Mouse (Mus musculus) lung, postnatal 25 days (tissue): ENCODE measurements at regions not wholly inside any gene's neighbourhood (a gene's known extent, or its start where the extent isn't known, plus 50 kb on each side); places are given as distances from the start of the nearest gene placed in this dataset.

Source experiments
- DNase-seq: peaks from one replicate; pipeline ENCODE4 v3.0.0; 2022; ENCODE audit warnings: low spot score

DNA sequence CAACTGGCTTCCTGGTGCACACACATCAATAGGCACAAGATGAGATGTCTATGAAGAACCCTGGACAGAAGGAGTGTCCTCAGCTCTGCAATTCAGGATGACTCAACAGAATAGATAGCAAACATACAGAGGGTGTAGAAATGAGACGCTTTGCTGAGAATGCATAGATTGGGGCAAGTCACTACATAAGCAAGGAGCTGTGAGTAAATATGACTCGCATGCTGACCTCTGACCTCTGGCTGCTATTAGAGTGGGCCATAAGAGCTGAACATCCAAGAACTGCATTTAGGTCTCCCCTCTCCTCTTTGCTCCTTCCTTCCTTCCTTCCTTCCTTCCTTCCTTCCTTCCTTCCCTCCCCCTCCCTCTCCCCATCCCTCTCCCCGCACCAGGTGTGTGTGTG, 221.0 kb upstream of the Foxq1 start:
- DNase-seq = no peak

DNA sequence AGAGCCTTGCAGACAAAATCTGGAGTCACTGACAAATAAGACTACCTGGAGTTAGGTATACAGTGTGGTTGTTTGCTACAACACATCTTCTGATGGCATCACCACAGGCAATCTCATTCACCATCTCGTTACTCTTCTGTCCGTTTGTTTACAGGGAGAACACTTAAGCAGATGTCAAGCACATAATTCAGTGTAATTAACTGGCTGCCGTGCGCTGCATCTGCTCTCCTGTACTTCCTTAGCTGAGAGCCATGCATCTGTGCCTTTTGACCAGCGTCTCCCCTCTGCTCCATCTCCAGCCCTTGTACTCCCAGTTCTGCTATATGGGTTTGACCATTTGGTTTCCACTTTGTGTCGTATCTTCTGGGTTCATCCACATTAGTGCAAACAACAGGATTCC, 218.3 kb upstream of the Foxq1 start:
- no peak for DNase-seq

DNA sequence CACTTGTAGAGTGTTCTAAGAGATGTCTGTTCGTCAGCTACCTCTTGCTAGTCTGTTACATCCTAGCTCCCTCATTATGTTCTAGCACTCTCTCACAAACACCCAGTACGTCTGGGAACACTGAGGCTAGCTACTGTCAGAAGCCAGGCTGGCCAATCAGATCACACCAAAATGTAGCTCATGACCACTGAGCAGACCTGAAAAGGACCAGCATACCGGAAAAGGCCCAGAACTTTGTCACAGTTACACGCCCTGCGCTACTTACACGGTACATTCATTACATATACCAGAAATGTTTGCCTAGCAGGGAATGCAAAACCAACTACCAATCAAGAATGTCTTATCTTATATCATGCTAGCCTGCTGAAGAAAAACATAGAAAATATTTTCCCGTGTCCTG, 216.5 kb upstream of the Foxq1 start:
- no peak for DNase-seq

DNA sequence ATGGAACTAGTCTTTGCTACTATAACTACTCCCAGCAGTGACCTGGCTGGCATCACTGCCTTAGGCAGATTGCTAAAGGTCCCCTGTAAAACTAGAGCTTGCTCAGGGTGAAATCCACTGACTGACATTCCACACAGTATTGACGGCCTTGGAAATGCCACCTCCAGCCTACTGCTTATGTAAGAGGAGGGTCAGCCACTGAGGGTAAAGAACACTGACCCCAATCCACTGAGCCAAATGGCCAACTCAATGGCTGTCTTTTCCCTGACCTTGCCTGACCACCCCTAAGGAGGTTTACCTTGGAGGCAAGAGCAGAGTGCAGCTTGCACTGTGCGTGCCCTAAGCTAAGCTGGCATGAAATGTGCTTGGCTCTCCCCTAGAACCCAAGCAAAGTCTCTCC, 216.0 kb upstream of the Foxq1 start:
- DNase-seq = no peak

DNA sequence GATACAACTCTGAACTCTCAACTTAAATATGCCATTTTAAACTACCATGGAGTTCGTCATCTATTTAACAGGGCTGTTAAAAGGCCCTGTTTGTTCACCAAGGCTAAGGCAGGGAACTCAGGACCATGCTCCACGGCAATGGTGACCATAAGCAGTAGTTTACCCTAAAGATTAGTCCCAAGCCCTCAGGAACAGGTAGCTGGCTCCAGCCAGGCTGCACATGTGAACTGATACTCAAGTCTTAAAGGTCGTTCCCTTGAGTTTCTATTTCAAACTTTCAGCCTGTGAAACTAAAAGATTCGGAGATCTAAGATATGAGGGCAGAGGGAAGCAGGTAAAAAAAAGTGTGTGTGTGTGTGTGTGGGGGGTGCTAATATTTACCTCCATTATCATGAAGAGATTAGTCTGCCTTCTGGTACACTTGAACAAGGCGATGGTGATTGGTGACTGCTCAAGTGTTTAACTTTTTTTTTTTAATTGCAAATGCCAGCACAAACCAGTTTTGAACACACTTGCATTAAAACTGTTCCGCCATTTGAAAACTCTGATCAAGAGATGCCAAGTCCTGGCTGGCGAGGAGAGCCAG, 215.5 kb upstream of the Foxq1 start:
- DNase-seq = no peak

DNA sequence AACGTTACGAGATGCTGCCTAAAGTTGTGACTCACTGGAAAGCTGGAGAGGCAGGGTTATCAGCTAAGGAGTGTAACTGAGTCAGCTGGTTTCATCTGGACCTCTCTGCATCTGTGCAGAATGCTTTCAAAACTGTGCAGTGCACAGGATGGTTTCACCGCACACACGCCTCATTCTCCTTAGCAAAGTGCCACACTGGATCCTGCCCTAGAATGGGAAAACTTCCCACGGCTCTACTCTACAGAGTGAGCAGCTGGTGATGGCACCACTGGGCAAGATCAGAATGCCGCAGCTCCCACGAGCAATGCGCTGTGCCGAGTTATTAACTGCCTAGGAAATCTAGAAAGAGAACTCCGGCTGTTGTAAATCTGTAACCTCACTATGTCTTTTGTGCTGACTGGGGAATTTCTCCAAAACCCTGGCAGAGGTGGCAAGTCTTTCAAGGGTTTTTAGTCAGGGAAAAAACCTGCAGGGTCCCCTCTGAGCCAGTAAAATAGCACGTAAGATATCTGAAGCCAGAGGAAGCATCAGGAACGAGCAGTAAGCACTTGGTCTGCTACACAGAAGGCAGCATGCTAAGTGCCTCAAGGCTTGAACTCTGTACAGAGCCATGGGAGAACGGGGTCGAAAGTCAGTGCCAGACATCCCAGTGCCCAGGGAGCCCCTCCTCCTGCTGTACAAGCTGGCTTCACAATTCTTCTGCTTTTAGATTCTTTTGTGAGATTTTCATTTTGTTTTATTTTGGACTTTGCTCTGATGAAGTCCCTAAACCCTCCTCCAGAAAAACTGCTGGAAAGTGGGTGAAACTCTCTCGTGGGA, 214.4 kb upstream of the Foxq1 start:
- no peak for DNase-seq

DNA sequence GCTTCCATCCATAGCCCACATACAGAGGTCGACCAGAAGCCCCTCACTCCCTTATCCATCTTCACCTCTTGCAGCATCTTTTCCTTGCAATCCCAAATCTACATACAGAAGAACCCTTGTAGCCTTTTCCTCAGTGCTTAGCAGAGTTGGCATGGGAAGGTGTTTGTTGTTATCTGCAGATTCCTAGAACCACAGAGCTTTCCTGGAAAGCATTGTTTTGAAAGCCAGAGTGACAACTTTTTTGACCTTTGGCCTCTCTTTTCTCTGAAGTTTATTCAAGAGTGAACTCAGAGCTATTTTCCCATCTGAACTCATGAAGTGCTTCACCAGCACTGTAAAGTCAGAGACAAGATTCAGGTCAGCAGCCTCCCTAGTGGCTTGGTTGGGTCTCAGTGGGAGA, 209.7 kb upstream of the Foxq1 start:
- no peak for DNase-seq

DNA sequence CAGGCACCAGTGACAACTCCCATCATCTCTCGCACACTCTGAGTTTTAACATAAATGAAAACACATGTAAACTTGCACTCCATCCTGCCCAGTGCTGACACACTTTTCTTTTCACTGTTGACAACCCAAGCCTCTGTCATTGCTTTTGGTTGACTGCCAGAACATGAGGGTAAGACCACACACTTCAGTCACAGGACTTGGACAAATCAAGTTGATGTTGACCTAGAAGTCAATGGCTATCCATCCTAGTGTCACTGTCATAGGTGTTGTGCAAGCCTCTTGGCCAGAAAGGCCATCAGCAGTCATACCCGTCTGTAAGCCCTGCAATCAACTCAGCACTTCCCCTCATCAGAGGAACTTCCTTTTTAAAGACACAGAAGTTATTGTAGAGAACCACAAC, 208.9 kb upstream of the Foxq1 start:
- no peak for DNase-seq

DNA sequence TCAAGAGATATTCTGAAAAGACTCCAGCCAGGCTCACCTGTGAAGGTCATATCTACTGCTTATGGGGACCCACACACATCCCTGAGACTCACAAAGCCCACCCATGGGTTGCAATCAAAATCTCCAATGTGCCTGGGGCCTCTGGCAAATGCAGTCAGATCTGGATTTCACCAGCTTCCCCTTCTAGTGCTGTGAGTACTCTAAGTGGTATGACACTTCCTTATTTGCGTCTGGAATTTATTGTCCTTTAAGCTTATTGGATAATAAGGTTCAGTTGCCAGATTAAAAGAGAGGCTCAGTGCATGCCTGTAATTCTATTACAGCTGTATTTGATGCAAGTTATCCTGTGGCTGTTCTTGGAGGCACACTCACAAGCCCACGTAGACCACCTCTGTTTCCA, 206.3 kb upstream of the Foxq1 start:
- no peak for DNase-seq

DNA sequence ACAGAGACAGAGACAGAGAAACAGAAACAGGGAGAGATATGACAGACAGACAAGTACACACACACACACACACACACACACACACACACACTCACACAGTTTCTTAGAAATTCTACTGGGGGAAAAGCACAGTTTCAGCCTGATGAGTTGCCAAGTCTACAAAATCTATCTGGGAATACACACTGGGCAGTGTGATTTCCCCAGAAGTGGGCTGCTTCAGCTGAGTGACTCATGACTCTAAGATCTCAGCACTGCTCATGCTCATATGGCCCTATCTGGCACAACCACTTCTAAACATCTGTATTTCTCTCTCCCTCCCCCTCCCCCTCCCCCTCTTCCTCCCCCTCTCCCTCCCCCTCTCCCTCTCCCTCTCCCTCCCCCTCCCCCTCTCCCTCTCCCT, 204.5 kb upstream of the Foxq1 start:
- DNase-seq = no peak

DNA sequence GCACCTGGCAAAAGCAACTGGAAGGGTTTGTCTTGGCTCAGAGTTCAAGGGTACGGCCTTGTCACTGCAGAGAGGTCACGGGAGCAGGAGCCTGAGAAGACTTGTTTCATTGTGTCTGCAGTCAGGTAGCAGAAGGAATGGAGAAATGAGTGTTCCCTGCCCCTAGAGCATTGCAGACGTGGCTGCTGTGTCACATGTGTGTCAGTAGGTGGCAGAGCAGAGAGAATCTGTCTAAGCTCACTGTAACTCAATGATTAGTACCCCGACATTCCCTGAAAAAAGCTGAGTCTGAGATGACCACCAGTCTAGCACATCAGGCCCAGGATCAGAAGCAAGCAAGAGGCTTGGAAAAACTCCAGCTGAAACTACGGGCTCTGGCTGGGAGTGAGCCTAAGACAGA, 203.1 kb upstream of the Foxq1 start:
- no peak for DNase-seq

DNA sequence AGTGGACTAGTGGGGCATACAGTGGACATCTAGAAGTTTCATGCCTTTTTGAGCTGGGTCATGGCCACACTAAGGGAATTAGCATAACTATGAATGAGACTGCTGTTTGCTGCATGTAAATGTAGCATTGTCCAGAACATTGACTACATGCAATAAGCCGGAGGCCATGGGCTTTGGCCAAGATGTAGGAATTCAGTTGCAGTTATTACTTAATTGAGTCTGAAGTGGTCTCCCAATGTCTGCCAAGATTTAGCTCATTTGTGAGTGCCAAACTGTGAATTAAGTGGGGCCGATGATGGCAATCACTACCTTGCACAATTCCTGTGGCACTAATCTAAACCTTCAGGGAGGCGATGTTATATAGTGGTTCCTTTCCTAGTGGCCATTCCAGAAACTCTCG, 196.6 kb upstream of the Foxq1 start:
- DNase-seq = peak; percentile 44

DNA sequence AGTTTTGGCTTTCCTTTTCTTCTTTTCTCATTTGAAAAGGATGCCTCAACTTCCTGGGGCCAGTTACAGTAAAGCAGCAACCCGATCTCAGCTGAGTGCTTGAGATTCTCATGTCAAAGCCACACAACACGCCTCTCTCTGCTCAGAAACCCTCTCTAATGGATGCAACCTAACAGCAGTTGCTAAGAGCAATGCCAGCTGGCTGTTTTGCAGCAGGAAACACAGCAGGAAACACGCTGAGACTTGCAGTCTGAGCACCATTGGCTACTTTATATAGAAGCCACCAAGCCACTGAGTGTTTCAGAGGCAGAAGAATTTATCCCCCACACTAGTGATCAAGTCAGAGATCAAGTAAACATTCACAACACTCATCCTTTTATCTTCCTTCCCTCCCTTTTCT, 193.5 kb upstream of the Foxq1 start:
- DNase-seq = no peak

DNA sequence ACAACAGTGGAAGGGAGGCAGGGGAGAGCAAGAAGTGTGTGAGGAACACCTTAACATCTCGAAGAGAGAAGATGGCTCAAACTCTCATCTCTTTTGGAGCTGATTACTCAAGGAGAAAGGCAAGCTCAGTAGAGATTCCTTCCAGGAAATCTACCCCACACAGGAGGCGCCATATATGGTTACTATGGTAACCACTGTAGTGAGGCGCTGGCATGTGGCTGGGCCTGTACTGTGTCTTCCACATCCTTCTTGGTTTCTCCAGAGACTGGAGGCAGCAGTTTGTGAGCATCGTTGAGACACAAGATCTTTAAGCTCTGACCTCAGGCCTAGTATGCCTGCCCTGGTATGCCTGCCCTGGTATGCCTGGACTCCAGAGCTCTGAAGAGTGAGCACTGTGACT, 191.6 kb upstream of the Foxq1 start:
- no peak for DNase-seq

DNA sequence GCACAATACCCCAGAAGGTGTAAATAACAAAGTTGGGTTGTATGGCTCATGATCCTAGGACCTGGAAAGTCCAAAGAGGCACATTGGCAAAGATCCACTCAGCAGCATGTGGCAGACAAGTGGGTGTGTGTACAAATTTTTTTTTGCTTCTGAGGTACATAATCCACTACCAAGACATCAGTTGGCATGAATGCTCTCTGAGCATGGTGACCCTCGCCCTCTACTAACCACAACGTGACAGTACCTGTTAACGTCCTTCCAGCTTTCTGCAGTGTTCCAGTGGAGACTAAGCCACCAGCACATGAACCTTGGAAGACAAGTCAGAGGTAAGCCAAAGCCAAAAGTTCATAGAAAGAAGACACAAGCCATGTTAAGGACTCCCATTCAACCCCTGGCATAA, 188.7 kb upstream of the Foxq1 start:
- no peak for DNase-seq

DNA sequence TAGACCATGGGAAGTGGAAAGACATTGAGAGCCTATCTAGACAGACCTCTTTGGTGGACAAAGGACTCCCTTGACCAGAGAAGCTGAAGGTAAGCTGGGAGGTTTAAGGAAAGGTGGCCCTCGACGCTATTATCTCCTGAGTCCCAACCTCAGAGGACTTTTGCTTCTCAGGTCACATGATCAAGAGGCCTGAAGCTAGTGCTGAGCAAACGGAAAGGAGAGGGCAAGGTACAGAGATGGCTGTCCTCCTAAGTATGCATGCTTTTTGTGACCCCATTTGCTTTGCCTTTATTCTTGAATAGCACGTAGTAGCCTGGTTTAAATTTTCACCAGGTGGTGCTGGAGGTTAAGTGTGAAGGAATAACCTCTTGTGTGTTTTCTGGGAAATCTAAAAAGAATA, 186.8 kb upstream of the Foxq1 start:
- no peak for DNase-seq

DNA sequence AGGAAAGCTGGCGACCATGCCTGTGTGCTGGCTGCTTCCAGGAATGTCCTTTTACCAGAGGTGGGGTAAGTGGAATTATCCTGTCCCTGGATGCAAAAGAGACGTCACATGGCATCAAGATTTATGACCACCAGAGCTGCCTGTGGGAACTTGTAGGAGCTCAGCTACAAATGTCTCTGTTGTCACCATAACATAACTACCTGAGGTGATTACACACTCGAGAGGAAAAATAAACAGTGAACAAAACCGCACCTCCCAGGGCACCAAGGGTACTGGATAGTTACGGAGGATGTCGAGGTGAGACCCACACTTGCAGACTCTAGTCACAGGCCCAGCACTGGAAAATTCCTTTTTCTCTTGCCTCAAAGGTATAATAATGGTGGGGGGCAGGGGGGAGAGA, 185.1 kb upstream of the Foxq1 start:
- no peak for DNase-seq

DNA sequence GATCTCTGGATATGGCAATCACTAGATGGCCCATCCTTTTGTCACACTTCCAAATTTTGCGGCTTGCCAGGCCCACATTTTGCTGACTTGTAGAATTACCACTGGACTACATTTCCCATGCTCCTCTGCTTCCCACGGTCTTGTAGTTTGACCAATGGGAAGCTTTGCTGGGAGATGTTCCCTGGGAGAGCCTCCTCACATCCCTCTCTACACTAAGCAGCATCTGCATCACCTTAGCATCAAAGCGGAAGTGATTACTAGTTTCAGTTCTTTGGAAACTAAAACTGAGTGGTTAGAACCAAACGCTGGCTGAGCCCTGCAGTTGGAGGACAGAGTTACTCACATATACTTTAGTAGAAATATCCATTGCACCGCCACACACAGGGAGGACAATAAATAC, 181.9 kb upstream of the Foxq1 start:
- no peak for DNase-seq

DNA sequence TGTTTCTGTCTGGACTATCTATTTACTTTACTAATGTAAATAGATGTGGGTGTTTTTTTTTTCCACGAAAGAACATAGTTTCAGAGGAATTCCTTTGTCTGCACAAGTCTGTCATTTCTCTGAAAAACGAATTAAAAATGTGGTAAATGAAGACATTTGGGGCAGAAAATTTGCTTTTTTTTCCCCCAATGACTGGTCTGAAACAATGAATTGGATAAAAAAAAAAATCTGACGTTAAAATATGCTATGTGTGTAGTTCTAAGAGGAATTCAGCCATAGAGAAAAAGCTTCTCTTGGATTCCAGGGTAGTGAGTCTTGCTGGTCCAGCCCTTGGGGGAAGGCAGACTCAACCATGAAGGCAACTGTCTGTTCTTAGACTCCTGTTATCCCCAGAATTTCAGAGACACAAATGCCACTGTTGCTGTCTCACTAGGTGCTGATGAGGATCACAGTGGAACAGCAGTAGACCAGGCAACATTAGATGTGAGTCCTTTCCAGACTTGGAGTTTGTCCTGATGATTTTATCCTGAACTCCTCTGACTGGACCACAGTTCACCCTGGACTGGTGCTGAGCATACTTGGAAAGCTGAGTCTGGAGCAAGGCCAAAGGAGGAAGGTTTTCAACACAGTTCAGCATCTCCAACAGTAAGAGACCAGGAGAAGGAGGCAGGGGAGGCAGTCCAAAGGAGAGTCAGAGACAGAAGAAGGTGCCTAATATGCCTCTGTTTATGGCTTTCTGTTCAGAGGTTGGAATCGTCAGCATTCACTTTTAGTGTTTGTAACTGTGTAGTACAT, 162.3 kb upstream of the Foxq1 start:
- DNase-seq = no peak

DNA sequence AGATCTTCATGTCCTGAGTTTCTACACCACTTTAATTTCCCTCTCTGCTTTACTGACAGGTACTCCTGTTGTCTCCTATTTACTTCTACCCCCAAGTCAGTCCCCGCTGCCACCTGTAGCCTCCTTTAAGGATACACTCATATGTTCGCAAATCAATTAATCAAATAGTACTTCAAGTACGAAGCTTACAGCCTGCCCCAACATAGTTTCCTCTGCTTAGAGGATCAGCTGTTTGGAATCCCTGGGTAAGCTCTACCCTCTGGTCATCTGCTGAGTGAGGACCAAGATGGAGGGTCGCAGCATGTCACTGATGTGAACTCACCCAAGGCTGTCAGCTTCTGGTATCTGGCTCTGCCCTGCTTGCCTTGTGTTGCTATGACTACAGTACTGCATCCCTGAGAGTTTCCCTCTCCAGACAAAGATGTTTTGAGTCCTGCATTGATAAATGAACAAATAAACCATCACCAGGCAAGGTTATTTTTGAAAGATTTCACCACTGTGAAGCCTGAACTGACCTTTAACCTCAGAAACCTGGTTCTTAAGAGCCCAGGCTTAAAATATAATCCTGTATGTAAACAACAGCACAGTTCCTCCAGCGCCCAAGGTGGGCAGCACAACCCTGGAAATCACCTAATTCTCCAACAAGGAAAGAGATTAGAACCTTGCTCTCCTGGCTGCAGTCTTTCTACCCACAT, 159.6 kb upstream of the Foxq1 start:
- DNase-seq = no peak

DNA sequence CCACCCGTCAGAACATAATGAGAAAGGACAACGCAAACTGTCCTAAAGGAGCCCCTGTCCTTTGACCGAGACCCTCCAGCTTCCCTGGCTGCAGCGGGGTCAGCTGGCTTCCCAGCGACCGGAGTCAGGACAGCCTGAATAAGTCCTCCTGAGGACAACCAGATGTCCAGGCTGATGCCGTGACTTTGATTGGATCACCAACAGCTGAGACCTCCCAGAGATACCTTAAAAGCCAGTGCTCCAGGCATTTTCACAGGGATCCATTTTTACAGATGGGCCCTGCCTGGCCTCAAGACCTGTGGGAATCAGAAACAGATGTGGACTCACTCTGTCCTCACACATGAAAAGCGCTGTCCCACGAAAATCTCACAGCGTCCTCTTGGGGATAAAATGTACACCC, 158.7 kb upstream of the Foxq1 start:
- DNase-seq = no peak

DNA sequence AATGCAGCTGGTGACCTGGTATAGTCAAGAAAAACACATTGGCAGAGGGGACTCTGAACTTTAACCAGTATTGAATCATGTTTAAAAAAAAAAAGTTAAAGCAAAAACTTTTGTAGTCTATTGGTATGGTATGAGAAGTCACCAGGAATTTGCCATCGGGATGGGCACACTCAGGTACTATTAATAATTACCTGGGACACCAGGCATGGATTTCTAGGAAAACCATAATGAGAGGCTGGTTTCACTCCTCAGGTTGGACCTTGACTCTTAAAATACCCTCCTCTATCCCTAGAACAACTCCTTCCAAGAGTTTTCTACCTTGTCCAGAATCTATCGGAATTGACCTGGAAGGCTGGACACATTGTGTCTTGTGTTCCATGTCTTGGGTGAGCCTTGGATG, 155.5 kb upstream of the Foxq1 start:
- no peak for DNase-seq

DNA sequence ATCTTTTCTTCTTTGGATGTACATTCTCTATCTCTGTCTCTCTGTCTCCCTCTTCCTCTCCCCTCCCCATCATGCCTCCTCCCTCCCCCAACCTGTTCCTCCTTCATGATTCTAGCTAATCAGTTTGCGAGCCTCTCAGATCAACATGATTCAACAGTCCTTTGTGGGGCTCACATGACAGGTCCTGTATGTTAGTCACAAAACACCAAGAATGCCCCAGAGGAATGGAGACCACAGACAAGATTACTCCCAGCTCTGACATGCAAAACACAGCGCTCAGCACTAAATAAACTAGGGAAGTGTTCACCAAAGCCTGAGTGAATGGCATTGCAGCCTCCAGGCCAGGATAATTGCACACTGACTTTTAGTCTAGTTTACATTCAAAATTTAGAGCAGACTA, 150.6 kb upstream of the Foxq1 start:
- no peak for DNase-seq
